Mouse (Mus musculus) liver, postnatal 0 days (tissue): ENCODE data around the gene Agfg2.

ENCODE experiments used
- CTCF ChIP-seq: sonication (generic); IDR thresholded peaks from 2 replicates; pipeline ENCODE4 v1.5.1; 2016; ENCODE audit warnings: antibody characterized with exemption, low read depth
- EP300 ChIP-seq: IDR thresholded peaks from 2 replicates; pipeline ENCODE4 v1.6.1; 2016; ENCODE audit warnings: antibody characterized with exemption, low read depth, mild to moderate bottlenecking

GRCm38 (mm10) chr5:137609292-137609691 lies 75.2 kb downstream of the Agfg2 start:
- TF ChIP-seq CTCF (no peak), EP300 (no peak)
